Mouse (Mus musculus) midbrain, embryonic 14.5 days (tissue): ENCODE data around the gene Mmp11. TPM values are rescaled to one million over a fixed set of nuclear protein-coding genes. Genes with fewer than 3 reads are reported as not detected.

ENCODE experiments used
- polyA plus RNA-seq: library from polyadenylated mRNA; unstranded; fragments of >200 nt; fragmentation: Nextera tagmentation; extraction: Ambion mirVana; gene quantifications from 2 replicates; pipeline ENCODE4 v1.2.1, GENCODE M21; 2014

The Mmp11 gene
- polyA plus RNA-seq, 1 experiment from 2014 or later, result 16.5 TPM

Other genes starting within 250 kb of the Mmp11 start
- gene Cabin1, start 172.2 kb downstream of the Mmp11 start, polyA plus RNA-seq, result 47.2 and 54.5 TPM in 2 replicates
- 75.9 and 94.5 TPM in 2 replicates for gene Ddt, start 163.1 kb downstream of the Mmp11 start, polyA plus RNA-seq
- gene Gm20441, start 155.5 kb downstream of the Mmp11 start, polyA plus RNA-seq, result not detected in 2 replicates
- gene Gstt3, start 155.1 kb downstream of the Mmp11 start, polyA plus RNA-seq, result 0.23 and 1.1 TPM in 2 replicates
- 9.8 and 12.4 TPM in 2 replicates for gene Gstt1, start 137.9 kb downstream of the Mmp11 start, polyA plus RNA-seq
- not detected in 2 replicates for gene Gstt4, start 114.0 kb downstream of the Mmp11 start, polyA plus RNA-seq
- 3.8 and 4.3 TPM in 2 replicates for gene Gstt2, start 99.1 kb downstream of the Mmp11 start, polyA plus RNA-seq
- gene Mif, start 76.3 kb downstream of the Mmp11 start, polyA plus RNA-seq, result 1,381 and 1,864 TPM in 2 replicates
- 1.2 TPM in 2 replicates for gene Derl3, start 43.1 kb downstream of the Mmp11 start, polyA plus RNA-seq
- gene Smarcb1, start 14.9 kb downstream of the Mmp11 start, polyA plus RNA-seq, result 277 and 283 TPM in 2 replicates
- gene Chchd10, start 3.4 kb downstream of the Mmp11 start, polyA plus RNA-seq, result 44.2 and 76.8 TPM in 2 replicates
- gene Gm867, start 4.2 kb upstream of the Mmp11 start, polyA plus RNA-seq, result 0.22 and 0.53 TPM in 2 replicates
- gene Vpreb3, start 6.6 kb upstream of the Mmp11 start, polyA plus RNA-seq, result not detected in 2 replicates
- not detected in 2 replicates for gene Gm5134, start 18.0 kb upstream of the Mmp11 start, polyA plus RNA-seq
- 11.9 and 14.6 TPM in 2 replicates for gene Zfp280b, start 96.2 kb upstream of the Mmp11 start, polyA plus RNA-seq
- not detected in 2 replicates for gene Slc5a4b, start 174.5 kb upstream of the Mmp11 start, polyA plus RNA-seq
- 0.13 TPM in 1 of 2 replicates, not detected in the other for gene Slc5a4a, start 211.0 kb upstream of the Mmp11 start, polyA plus RNA-seq